Mouse (Mus musculus) G1E (cell line): ENCODE measurements at regions not wholly inside any gene's neighbourhood (a gene's known extent, or its start where the extent isn't known, plus 50 kb on each side); places are given as distances from the start of the nearest gene placed in this dataset.
"Not testable (repeated sequence)": the region's sequence is repeated elsewhere in the genome, so short reads cannot be mapped to it uniquely, and the experiment has no call there.

ENCODE experiments used
- CTCF ChIP-seq: IDR thresholded peaks from 2 replicates; pipeline ENCODE4 v1.5.1; 2012; ENCODE audit warnings: low read depth, low read length, inconsistent platforms, mixed read lengths
- TAL1 ChIP-seq: conservative IDR thresholded peaks from 2 replicates; pipeline ENCODE4 v1.6.1; 2012; ENCODE audit warnings: low read depth, low read length, inconsistent platforms, mixed read lengths

GRCm38 (mm10) chr2:147963284-147963683 lies 83.5 kb downstream of the Foxa2 start:
- not testable (repeated sequence) for TF ChIP-seq TAL1, CTCF
